Mouse (Mus musculus): ENCODE results near the gene Car7.
"Not testable (repeated sequence)": the region's sequence is repeated elsewhere in the genome, so short reads cannot be mapped to it uniquely, and the experiment has no call there.

Gene Car7

DNA sequence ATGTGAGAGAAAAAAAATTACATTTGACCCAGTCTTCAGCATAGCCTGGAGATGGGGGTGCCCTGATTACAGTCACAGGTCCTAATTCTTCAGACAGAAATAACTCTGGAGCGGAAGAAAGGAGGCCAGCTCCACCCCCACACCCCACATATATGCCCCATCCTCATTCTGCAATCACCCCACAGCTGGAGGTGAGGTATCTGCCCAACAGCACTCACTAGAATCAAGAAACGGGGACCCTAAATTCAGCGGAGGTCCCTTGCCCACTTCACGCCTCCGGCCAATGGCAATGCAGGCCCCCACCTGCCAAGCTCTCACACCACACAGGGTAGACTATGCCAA, 30.9 kb downstream of the Car7 start:
- in situ Hi-C loops (cut with MboI; ENCODE audit: low sequenced_read_pairs), result no loop called here

DNA sequence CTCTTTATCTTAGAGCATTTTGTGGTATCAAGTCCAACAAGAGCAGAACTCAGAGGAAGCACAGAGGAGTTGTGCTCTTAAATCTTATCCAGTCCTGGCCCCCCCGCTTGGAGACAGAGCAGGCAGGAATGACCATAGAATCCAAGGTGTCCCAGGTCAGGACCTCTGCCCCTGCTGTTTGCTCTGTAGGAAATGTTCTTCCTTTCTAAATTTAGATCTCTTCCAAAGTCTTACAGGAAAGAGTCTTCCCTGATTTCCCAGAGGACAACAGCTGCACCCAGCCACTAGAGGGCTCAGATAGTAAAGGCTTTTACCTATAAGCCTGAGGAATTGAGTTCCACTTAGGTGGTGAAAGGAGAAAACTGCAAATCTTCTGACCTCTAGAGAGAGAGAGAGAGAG, 35.1 kb downstream of the Car7 start:
- in situ Hi-C loops (cut with MboI; ENCODE audit: low sequenced_read_pairs), result no loop called here

- in situ Hi-C loops (cut with MboI; ENCODE audit: low sequenced_read_pairs), result no loop called here
These were observed 36.2 kb downstream of the Car7 start for GRCm38 (mm10) chr8:104570436-104571343.

GRCm38 (mm10) chr8:104576820-104577219, 42.3 kb downstream of the Car7 start:
- in situ Hi-C loops (cut with MboI; ENCODE audit: low sequenced_read_pairs), result no loop called here

- in situ Hi-C loops (cut with MboI; ENCODE audit: low sequenced_read_pairs), result not testable (repeated sequence)
These were observed 43.1 kb downstream of the Car7 start for GRCm38 (mm10) chr8:104577606-104578005.

DNA sequence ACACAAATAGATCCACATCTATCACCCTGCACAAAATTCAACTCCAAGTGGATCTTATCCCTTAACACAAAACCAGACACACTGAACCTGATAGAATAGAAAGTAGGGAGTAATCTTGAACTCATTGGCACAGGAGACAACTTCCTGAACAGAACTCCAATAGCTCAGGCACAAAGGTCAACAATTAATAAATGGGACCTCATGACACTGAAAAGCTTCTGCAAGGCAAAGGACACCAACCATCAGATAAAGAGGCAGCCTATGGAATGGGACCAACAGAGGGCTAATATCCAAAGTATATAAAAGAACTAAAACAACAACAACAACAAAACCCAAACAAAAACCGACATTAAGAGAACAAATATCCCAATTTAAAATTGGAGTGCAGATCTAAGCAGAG, 50.0 kb downstream of the Car7 start:
- in situ Hi-C loops (cut with MboI; ENCODE audit: low sequenced_read_pairs), result no loop called here

DNA sequence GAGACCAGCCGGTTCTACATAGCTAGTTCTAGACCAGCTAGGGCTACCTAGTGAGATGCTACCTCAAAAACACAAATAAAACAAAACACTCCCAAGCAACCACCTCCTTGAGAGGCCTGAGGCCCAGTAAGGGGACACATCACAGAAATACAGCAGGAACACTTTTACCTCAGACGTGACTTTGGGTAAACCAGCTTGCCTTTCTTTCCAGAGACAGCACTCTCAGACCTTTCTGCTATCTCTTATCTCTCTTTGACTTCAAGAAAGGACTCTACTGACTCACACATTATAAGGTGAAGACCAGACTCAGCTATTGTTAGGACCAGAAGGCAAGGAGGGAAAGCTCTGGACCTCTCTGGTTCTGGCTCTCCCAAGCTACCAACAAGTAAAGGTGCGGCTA, 55.8 kb downstream of the Car7 start:
- in situ Hi-C loops (cut with MboI; ENCODE audit: low sequenced_read_pairs), result no loop called here

DNA sequence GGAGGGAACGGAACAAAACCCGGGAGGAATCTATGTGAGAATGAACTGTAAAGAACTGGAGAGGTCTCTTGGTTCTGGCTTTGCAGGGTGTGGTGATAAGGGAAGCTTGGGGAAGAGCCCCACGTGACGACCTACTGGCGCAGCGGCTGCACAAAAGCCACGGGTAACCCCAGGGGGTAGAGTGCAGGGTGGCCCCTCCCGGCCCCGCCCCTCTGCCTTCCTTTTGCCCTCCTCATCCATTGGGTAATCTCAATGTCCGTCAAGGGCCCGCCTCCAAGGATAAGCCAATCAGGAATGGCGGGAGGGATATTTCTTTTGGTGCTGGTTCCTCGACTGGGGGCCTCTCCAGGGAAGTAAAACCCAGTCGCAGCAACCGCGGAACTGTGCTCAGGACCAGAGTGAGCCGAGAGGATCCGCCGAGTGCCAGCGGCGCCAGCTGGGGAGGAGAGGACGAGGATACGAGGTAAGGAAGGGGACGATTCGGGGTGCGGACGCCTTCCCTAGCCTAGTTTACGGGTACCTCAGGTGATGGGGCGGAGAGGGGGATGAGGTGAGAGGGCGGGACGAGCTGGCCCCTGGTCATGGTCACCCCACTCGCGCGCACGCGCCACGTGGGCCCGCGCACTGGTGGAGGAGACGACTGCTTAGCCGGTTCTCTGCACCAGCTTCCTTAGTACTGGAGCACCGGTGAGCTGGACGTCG, 56.8 kb downstream of the Car7 start, which contains the start of gene Pdp2:
TSS of gene Pdp2 (plus strand) at position 319 of the 702 bp plus-strand sequence.
- in situ Hi-C loops (cut with MboI; ENCODE audit: low sequenced_read_pairs), result no loop called here

DNA sequence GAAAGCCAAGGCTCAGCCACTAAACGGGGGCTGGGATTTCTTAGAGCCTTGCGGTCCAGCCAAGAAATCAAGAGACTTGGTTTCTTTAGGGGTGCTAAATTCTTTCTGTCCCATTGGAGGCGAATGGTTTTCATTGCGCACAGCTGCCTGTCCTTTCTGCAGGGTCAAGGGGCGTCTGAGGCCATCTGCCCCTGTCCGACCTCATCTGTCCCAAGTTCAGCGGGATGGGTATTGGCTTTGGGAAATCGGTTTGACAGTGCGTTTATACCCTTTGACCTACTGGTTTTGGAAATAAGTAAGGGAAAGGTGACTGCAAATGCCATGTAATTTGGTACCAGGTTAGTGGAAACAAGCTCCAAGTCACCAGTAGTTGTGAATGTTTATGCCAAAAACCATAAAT, 57.4 kb downstream of the Car7 start:
- in situ Hi-C loops (cut with MboI; ENCODE audit: low sequenced_read_pairs), result no loop called here

GRCm38 (mm10) chr8:104592566-104592965, 58.1 kb downstream of the Car7 start:
- in situ Hi-C loops (cut with MboI; ENCODE audit: low sequenced_read_pairs), result no loop called here

DNA sequence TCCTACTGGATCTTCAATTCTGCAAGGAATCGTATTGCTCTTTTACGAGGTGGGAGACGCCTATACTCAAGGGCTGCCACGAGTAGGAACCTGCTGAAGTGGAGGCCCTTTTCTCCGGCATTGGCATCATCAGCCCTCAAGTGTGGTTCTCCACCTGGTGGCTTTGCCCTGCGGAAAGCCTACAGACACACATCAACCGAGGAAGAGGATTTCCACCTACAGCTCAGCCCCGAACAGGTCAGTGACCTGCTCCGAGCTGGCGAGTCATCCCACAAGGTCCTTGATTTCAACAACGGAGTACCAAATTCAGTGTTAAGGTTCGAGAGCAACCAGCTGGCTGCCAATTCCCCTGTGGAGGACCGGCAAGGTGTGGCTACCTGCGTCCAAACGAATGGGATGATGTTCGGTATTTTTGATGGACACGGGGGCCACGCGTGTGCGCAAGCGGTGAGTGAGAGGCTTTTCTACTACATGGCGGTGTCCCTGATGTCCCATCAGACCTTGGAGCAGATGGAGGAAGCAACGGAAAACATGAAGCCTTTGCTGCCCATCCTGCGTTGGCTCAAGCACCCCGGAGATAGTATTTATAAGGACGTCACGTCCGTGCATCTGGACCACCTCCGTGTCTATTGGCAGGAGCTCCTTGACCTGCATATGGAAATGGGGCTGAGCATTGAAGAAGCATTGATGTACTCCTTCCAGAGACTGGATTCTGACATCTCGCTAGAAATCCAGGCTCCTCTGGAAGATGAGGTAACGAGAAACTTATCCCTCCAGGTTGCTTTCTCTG, 59.2 kb downstream of the Car7 start:
- in situ Hi-C loops (cut with MboI; ENCODE audit: low sequenced_read_pairs), result no loop called here

DNA sequence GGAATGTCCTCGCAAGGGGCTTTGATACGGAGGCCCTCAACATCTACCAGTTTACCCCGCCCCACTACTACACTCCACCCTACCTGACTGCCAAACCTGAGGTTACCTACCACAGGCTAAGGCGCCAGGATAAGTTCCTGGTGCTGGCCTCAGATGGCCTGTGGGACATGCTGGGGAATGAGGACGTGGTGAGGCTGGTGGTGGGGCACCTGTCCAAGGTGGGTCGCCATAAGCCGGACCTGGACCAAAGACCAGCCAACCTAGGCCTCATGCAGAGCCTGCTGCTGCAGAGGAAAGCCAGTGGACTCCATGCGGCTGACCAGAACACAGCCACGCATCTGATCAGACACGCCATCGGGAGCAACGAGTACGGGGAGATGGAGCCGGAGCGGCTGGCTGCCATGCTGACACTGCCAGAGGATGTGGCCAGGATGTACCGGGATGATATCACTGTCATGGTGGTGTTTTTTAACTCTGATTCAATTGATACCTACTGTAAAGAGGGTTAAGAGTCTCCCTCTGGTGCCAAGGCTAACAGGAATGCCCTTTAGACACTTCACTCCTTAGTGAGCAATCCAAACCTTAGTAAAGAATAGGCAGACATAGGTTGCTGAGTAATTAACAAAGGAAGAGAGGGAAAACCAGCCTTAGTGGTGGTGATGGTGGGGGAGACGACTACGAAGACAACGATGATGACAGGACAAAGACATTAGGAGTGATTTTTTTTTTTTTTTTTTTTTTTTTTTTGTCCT, 60.3 kb downstream of the Car7 start:
- in situ Hi-C loops (cut with MboI; ENCODE audit: low sequenced_read_pairs), result no loop called here

- in situ Hi-C loops (cut with MboI; ENCODE audit: low sequenced_read_pairs), result no loop called here
These were observed 61.5 kb downstream of the Car7 start for GRCm38 (mm10) chr8:104595773-104596536.

DNA sequence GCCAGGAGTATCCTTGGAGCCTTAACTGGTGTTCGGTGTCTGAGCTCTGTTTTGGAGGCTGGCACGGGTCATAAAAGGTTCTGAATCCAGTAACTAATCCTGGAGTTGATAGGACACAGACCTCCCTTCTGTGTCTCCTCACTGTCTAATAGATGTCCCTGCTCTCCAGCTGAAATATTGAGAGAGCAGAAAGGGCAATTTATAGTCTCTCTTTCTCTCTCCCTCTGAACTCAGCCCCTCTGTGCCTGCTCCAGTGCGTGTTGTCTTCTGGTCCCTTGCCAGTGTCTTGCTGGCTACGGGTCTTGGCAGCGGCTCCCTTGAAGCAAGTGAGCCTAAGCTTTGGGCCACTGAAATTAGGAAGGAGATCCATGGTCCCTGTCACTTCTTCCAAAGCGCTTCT, 63.2 kb downstream of the Car7 start:
- in situ Hi-C loops (cut with MboI; ENCODE audit: low sequenced_read_pairs), result no loop called here

GRCm38 (mm10) chr8:104598496-104598895, 64.0 kb downstream of the Car7 start:
- in situ Hi-C loops (cut with MboI; ENCODE audit: low sequenced_read_pairs), result no loop called here

All from CH12F3 (cell line).